Mouse (Mus musculus) heart, postnatal 36 days (tissue): ENCODE results near the gene Npm1. TPM values are rescaled to one million over a fixed set of nuclear protein-coding genes. Genes with fewer than 3 reads are reported as not detected.

Source experiments
- DNase-seq, 2 experiments: peaks; one replicate each; pipeline ENCODE4 v3.0.0; 2021 to 2022
- intact Hi-C: fragments of 180-260 bp; cut with DNase I; formaldehyde crosslinking; loops from one replicate; pipeline ENCODE4 v1.15.1; 2025
- total RNA-seq, 2 experiments: library from RNA; stranded (reverse); gene quantifications; 2 replicates each; pipeline ENCODE4 v1.2.3; 2021

Gene Npm1
- total RNA-seq, 2 experiments from 2014 or later, result 132 to 163 TPM

DNA sequence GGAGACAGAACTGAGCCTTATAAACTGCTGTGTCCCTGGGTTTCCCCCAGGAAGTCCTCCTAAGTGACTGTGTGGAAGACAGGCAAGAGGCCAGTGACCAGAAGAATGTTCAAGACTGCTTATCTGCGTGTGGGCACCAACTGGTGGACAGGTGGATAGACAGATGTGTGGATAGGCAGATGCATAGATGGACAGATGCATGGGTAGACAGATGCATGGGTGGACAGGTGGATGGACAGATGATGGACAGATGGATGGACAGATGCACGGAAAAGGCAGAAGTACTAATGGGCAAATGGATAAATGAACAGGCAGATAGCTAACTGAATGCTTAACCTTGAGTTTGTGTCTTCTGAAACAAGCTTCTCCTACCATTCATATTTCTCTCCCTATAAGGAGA is 52.9 kb downstream of the Npm1 start:
- intact Hi-C loops, result no loop called here

DNA sequence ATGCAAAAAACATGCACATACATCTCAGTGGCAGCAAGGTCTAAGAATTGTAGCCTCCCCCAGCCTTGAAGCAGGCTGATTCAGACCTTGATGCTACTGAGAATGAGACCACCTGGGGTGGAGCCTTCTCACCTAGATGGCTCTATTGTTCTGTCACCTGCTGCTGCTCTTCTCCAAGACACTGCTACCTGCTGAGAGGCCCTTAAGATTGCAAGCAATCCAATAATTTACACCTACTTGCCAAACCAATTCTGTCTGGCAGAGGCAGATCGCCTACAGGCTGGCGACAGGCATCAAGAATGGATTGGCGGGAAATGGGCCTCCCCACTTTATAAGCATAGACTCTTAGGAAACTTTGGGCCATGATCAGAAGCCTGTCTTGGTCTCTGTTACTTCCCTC is 55.5 kb downstream of the Npm1 start:
- DNase-seq, result no peak
- intact Hi-C loops, result no loop called here

More for the DNA sequence above, 52.9 kb downstream of the Npm1 start:
- DNase-seq, result no peak

DNA sequence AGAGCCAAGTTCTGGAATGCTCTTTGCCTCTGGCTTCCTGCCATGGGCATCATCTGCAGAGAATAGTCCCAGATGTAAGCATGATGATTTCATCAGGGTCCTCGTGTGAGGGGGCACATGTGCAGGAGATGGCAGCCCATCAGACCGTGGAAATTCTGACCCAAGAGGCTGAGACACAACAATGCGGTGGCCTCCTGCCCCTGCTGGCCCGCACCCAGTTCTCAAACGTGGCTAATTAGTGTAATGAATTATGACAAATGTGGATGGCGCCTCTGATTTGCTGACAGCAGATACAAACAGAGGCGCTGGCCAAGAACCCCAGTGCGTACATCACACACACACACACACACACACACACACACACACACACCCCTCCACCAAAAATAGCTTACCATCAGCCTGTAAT is 58.1 kb downstream of the Npm1 start:
- DNase-seq, result no peak
- intact Hi-C loops, result loop anchor here (5.0 kb wide), 1 partner anchor 113 kb away; no protein-coding TSS in a partner anchor

DNA sequence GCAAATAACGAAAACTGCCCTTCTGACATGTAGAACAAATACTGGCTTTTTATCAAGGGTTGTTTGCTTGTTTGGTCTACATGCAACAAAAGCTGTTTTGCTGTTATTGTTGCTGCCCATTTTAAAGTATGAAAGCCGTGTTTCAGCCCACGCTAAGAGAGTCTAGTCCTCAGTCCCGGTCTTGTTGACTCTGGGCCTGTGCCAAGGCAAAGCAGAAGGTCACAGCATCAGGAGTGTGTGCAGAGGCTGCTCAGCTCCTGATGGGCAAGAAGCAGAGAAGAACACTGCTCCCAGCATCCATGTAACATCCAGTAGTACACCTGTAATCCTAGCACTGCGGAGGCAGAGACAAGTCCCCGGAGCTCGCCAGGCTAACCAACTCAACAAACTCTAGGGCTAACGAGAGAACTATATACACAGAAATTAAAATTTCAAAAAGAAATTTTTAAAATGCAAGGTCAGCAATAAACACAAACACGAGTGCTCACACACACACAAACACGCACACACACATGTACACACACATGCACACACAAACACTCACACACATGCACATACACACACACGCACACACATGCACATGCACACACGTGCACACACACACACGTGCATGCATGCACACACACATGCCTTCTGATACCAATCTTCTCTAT is 59.6 kb downstream of the Npm1 start:
- no peak for DNase-seq
- intact Hi-C loops, result loop anchor here (5.0 kb wide), 1 partner anchor 111 kb away; no protein-coding TSS in a partner anchor

Other genes with a start within 250 kb of the Npm1 start
- gene Fgf18, start 15.8 kb downstream of the Npm1 start, total RNA-seq, result 1 to 10 TPM; 2.8 to 3.1 TPM
- not detected for gene Tlx3, start 40.4 kb upstream of the Npm1 start, total RNA-seq
- not detected for gene Gm12117, start 113.5 kb upstream of the Npm1 start, total RNA-seq